Mouse (Mus musculus) spleen, adult 2 months (tissue): ENCODE data around the gene Gba2.

Experiments used
- CTCF ChIP-seq: fragments of 200-500 bp; IDR thresholded peaks from 2 replicates; pipeline ENCODE4 v1.5.1; 2011; ENCODE audit warnings: mild to moderate bottlenecking, inconsistent platforms; ENCODE audit not compliant: insufficient read depth, insufficient read length, insufficient replicate concordance; ENCODE audit errors: extremely low read depth
- POLR2A ChIP-seq: fragments of 200-500 bp; IDR thresholded peaks from 2 replicates; pipeline ENCODE4 v1.6.1; 2011; ENCODE audit warnings: low read depth, low read length, inconsistent platforms

GRCm38 (mm10) chr4:43519551-43519950 is 59.1 kb downstream of the Gba2 start:
- TF ChIP-seq CTCF (no peak), POLR2A (no peak)
